Mouse (Mus musculus): Measurements from ENCODE around the gene Rab26. TPM values are rescaled to one million over a fixed set of nuclear protein-coding genes. Genes with fewer than 3 reads are reported as not detected.
A peak's percentile ranks its signal among the peaks of the same experiment; 100 is the strongest.

Gene Rab26
- polyA plus RNA-seq, 1 experiment from 2014 or later, result 4.2 TPM

DNA sequence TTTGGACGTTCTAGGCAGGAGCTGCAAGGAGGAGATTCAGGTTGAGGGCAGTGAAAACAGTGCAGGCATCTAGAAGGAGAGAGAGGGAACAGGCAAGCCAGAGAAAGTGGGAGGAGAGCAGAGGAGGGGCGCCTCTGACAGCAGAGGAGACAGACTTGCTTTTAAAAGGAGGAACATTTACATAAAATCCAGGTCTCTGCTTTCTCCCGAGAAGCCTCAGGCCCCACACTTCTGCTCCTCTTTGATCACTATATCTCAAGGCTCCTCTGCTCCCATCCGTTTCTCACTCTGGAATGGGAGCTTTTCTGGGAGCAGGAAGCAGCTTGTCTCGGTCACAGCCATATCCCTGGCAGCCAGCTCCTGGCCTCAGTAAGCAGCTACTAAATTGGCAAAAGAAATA, 1.3 kb upstream of the Rab26 start:
- Histone ChIP-seq H3K9me3 (ENCODE audit: control insufficient read depth, low read length) (no peaks in the 10 kb centered on the region), H3K4me1 (replicated peaks; ENCODE audit: control insufficient read depth, insufficient read depth, low read length) (peaks cover 20% of the 10 kb centered on the region), H3K27ac (no peak overlapping the region), H3K4me2 (replicated peaks) (no peak overlapping the region), H3K27me3 (ENCODE audit: control insufficient read depth, insufficient read depth, low read length) (no peaks in the 10 kb centered on the region), H3K9ac (no peak overlapping the region), H3K36me3 (replicated peaks; ENCODE audit: control insufficient read depth, insufficient read depth) (peaks cover 6% of the 10 kb centered on the region), H3K4me3 (replicated peaks; ENCODE audit: low read length) (no peak overlapping the region)
- ATAC-seq (ENCODE audit: low FRiP score) (no peak), DNase-seq (ENCODE audit: low spot score) (no peak)
- WGBS, result 55% methylated on average over 5 of the region's 5 CpGs

- ATAC-seq (ENCODE audit: low FRiP score) (peak; percentile 16; the same call in 1 of the 2 replicates), DNase-seq (ENCODE audit: low spot score) (peak; percentile 60)
- Histone ChIP-seq H3K4me2 (replicated peaks) (peak overlapping the region; percentile 61), H3K36me3 (replicated peaks; ENCODE audit: control insufficient read depth, insufficient read depth) (peaks cover 17% of the 10 kb centered on the region), H3K27ac (no peak overlapping the region), H3K27me3 (ENCODE audit: control insufficient read depth, insufficient read depth, low read length) (no peaks in the 10 kb centered on the region), H3K9me3 (ENCODE audit: control insufficient read depth, low read length) (no peaks in the 10 kb centered on the region), H3K4me1 (replicated peaks; ENCODE audit: control insufficient read depth, insufficient read depth, low read length) (peaks cover 38% of the 10 kb centered on the region), H3K9ac (peak overlapping the region; percentile 54), H3K4me3 (replicated peaks; ENCODE audit: low read length) (peak overlapping the region; percentile 25)
- WGBS, result 8% methylated on average over 52 of the region's 53 CpGs
Observed at GRCm38 (mm10) chr17:24533099-24533992, 664 bp downstream of the Rab26 start.

- DNase-seq (ENCODE audit: low spot score), result no peak
- Histone ChIP-seq H3K4me1 (replicated peaks; ENCODE audit: control insufficient read depth, insufficient read depth, low read length) (peaks cover 39% of the 10 kb centered on the region), H3K4me2 (replicated peaks) (no peak overlapping the region), H3K4me3 (replicated peaks; ENCODE audit: low read length) (no peak overlapping the region), H3K36me3 (replicated peaks; ENCODE audit: control insufficient read depth, insufficient read depth) (peaks cover 17% of the 10 kb centered on the region), H3K9ac (no peak overlapping the region), H3K27ac (no peak overlapping the region), H3K27me3 (ENCODE audit: control insufficient read depth, insufficient read depth, low read length) (no peaks in the 10 kb centered on the region), H3K9me3 (ENCODE audit: control insufficient read depth, low read length) (no peaks in the 10 kb centered on the region)
- 81% methylated on average over 7 of the region's 7 CpGs for WGBS
- no peak for ATAC-seq (ENCODE audit: low FRiP score)
Observed at GRCm38 (mm10) chr17:24532045-24532444, 2.0 kb downstream of the Rab26 start.

DNA sequence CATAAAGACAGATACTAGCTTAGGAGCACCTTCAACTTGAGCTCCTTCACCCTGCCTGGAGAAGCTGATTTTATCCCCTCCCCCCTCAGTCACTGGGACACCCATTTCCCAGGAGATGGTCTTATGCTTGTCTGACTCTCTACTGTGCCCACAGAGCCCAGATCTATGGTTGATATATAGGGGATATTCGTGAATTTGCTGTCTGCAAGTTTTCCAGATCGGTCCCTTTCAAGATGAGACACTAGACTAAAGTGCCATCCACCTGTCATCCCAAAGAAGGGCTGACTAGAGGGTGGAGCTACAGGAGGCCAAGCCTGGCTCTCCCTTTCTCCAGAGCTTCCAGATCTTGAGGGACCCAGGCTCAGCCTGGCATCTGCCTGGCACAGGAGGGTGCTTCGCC, 2.9 kb downstream of the Rab26 start:
- Histone ChIP-seq H3K27ac (no peak overlapping the region), H3K4me1 (replicated peaks; ENCODE audit: control insufficient read depth, insufficient read depth, low read length) (peaks cover 46% of the 10 kb centered on the region)
- ATAC-seq (ENCODE audit: low FRiP score), result no peak

GRCm38 (mm10) chr17:24530361-24531050, 3.5 kb downstream of the Rab26 start:
- no peak for ATAC-seq (ENCODE audit: low FRiP score)
- H3K9me3 ChIP-seq (ENCODE audit: control insufficient read depth, low read length), result no peaks in the 10 kb centered on the region
- H3K4me1 ChIP-seq (replicated peaks; ENCODE audit: control insufficient read depth, insufficient read depth, low read length), result peaks cover 46% of the 10 kb centered on the region
- H3K9ac ChIP-seq, result peak overlapping the region; percentile 71
- no peaks in the 10 kb centered on the region for H3K27me3 ChIP-seq (ENCODE audit: control insufficient read depth, insufficient read depth, low read length)
- DNase-seq (ENCODE audit: low spot score), result no peak
- peak overlapping the region; percentile 85 for H3K4me2 ChIP-seq (replicated peaks)
- no peak overlapping the region for H3K4me3 ChIP-seq (replicated peaks; ENCODE audit: low read length)
- H3K36me3 ChIP-seq (replicated peaks; ENCODE audit: control insufficient read depth, insufficient read depth), result peaks cover 17% of the 10 kb centered on the region
- WGBS, result 26% methylated on average over 8 of the region's 8 CpGs
- no peak overlapping the region for H3K27ac ChIP-seq

More for the DNA sequence above, 2.9 kb downstream of the Rab26 start:
- Histone ChIP-seq H3K4me3 (replicated peaks; ENCODE audit: low read length) (no peak overlapping the region), H3K4me2 (replicated peaks) (0 out of 2 replicates have a peak overlapping the region, but pooled peaks have one; percentile 85), H3K36me3 (replicated peaks; ENCODE audit: control insufficient read depth, insufficient read depth) (peaks cover 17% of the 10 kb centered on the region), H3K9ac (no peak overlapping the region), H3K27me3 (ENCODE audit: control insufficient read depth, insufficient read depth, low read length) (no peaks in the 10 kb centered on the region), H3K9me3 (ENCODE audit: control insufficient read depth, low read length) (no peaks in the 10 kb centered on the region)
- no peak for DNase-seq (ENCODE audit: low spot score)
- 70% methylated on average over 3 of the region's 3 CpGs for WGBS

DNA sequence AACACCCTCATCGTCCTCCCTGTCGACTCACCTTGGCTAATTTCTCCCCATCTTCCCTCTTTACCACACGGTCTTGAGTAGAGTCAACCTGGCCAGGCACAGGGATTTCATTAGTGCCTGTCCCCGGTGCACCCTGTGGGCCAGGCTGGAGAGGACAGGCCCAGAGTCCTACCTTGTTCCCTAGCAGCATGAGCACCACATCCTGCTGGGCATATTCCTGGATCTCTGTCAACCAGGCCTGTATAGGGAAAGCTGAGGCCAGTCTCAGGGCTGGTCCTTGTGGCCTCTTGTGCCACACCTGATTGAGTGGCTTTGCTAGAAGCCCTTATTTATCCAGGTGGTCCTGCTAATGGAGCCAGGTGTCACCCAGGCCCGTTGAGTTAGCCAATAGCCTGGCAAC, 4.1 kb downstream of the Rab26 start:
- Histone ChIP-seq H3K27ac (no peak overlapping the region), H3K4me2 (replicated peaks) (peak overlapping the region; percentile 85)

DNA sequence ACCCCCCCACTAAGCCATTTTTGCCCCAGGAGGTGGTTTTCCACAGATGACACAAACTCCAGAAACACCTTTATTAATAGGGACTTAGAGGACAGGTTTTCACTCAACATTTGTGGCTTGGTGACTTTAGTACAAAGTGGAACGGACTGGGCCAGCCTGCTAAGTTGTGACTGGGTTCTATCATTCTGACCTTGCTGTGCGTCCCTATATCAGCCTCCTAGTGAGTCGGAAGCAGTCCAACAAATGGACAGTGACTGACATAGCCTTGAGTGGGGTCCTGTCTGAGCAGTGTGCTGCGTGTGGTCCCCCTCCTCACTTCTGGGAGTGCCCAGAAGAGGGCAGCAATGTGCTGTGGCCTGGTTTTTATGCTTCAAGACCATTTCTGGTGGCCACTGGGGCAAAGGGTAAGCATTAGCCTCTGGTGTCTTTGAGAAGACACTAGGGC, 5.0 kb downstream of the Rab26 start:
- Histone ChIP-seq H3K36me3 (replicated peaks; ENCODE audit: control insufficient read depth, insufficient read depth) (peaks cover 22% of the 10 kb centered on the region), H3K9ac (peak overlapping the region; percentile 71), H3K9me3 (ENCODE audit: control insufficient read depth, low read length) (no peaks in the 10 kb centered on the region), H3K27me3 (ENCODE audit: control insufficient read depth, insufficient read depth, low read length) (no peaks in the 10 kb centered on the region), H3K4me3 (replicated peaks; ENCODE audit: low read length) (peak overlapping the region; percentile 48), H3K4me2 (replicated peaks) (peak overlapping the region; percentile 85), H3K4me1 (replicated peaks; ENCODE audit: control insufficient read depth, insufficient read depth, low read length) (peaks cover 46% of the 10 kb centered on the region), H3K27ac (peak overlapping the region; percentile 84)
- DNase-seq (ENCODE audit: low spot score), result peak; percentile 73
- no peak for ATAC-seq (ENCODE audit: low FRiP score)
- 0% methylated on average over 4 of the region's 4 CpGs for WGBS

More for the DNA sequence above, 4.1 kb downstream of the Rab26 start:
- Histone ChIP-seq H3K4me3 (replicated peaks; ENCODE audit: low read length) (peak overlapping the region; percentile 48; the same call in 1 of the 2 replicates), H3K4me1 (replicated peaks; ENCODE audit: control insufficient read depth, insufficient read depth, low read length) (peaks cover 46% of the 10 kb centered on the region), H3K9me3 (ENCODE audit: control insufficient read depth, low read length) (no peaks in the 10 kb centered on the region), H3K27me3 (ENCODE audit: control insufficient read depth, insufficient read depth, low read length) (no peaks in the 10 kb centered on the region), H3K9ac (peak overlapping the region; percentile 71), H3K36me3 (replicated peaks; ENCODE audit: control insufficient read depth, insufficient read depth) (peaks cover 22% of the 10 kb centered on the region)
- 27% methylated on average over 5 of the region's 5 CpGs for WGBS
- no peak for DNase-seq (ENCODE audit: low spot score)
- no peak for ATAC-seq (ENCODE audit: low FRiP score)

GRCm38 (mm10) chr17:24528560-24528918, 5.5 kb downstream of the Rab26 start:
- H3K9ac ChIP-seq, result peak overlapping the region; percentile 71
- no peaks in the 10 kb centered on the region for H3K9me3 ChIP-seq (ENCODE audit: control insufficient read depth, low read length)
- peak overlapping the region; percentile 85 for H3K4me2 ChIP-seq (replicated peaks)
- peaks cover 22% of the 10 kb centered on the region for H3K36me3 ChIP-seq (replicated peaks; ENCODE audit: control insufficient read depth, insufficient read depth)
- H3K27ac ChIP-seq, result peak overlapping the region; percentile 84
- H3K27me3 ChIP-seq (ENCODE audit: control insufficient read depth, insufficient read depth, low read length), result no peaks in the 10 kb centered on the region
- H3K4me1 ChIP-seq (replicated peaks; ENCODE audit: control insufficient read depth, insufficient read depth, low read length), result peaks cover 45% of the 10 kb centered on the region
- whole genome bisulfite sequencing, result under 1% methylated on average over 8 of the region's 8 CpGs
- no peak for ATAC-seq (ENCODE audit: low FRiP score)
- H3K4me3 ChIP-seq (replicated peaks; ENCODE audit: low read length), result peak overlapping the region; percentile 48
- no peak for DNase-seq (ENCODE audit: low spot score)

All from hindbrain, embryonic 14.5 days (tissue).